Mouse (Mus musculus) erythroblast, embryonic 14.5 days (primary cell): ENCODE data around the gene Otop2.

Experiments
- GATA1 ChIP-seq: IDR thresholded peaks from 2 replicates; pipeline ENCODE4 v1.6.1; 2012; ENCODE audit warnings: low read length, inconsistent platforms, mixed read lengths
- TAL1 ChIP-seq: IDR thresholded peaks from 3 replicates; pipeline ENCODE4 v1.6.1; 2012; ENCODE audit warnings: low read length, inconsistent platforms, mixed read lengths

DNA sequence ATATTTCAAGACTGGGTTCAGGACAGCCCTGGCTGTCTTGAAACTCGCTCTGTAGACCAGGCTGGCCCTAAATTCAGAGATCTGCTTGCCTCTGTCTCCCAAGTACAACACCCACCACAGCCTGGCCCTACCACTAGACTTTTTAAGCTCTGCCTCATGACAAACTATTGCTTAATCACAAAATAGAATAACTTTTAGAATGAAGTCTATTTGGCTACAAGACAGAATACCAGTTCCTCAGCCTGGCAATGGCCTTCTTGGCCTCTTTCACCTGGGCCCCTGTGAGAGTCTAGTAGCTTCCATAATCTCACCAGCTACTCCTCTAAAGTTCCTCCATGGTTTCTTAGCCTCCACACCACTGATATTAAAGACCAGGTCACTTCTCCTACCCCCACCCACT lies 16.6 kb upstream of the Otop2 start:
- no peak for TF ChIP-seq TAL1
- TF ChIP-seq GATA1: no peak
